Mouse (Mus musculus) c-Kit-positive CD71-negative TER-119-negative erythroid progenitor cells, embryonic 14.5 days (primary cell): Measurements from ENCODE around the gene Kirrel.

Experiments used
- DNase-seq: peaks from one replicate; pipeline ENCODE4 v3.0.0-alpha.2; 2013; ENCODE audit warnings: low read depth

Gene Kirrel

DNA sequence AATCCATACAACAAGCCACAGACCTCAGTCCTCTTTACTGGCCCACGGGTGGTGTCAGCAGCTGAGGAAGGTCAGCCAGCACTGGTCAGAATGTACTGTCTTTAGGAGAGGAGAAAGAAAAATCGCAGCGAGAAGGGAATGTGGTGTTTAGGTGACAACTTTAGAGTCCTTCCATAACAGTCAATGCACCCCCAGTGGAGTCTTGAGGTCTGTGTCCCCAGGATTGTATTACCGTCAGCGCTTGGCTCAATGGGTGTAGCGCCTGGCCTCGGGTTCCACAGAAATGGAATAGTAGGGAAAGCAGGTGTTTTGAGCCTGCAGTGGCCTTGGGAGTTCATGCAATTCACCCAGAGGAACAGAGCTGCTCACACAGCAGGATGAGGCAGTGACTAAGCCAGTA, 95.2 kb downstream of the Kirrel start:
- DNase-seq, result no peak

DNA sequence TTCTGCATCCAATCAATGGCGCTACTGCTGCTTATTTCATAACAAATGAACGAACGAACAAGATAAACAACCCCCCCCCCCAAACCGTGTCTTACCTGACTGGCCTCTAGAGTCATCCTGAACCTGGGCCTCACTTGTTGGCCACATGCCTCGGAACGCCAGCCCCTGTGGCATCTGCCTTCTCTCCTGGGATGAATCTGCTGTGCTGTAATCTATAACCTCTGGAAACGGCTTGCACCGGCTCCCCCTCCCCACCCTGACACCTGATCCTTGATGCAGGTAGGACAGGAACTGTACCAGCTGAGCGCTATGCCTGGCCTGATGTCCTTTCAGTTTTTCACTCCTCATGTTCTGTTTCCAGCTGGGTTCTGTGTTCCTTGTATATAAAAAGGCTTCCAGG, 96.9 kb downstream of the Kirrel start:
- no peak for DNase-seq

DNA sequence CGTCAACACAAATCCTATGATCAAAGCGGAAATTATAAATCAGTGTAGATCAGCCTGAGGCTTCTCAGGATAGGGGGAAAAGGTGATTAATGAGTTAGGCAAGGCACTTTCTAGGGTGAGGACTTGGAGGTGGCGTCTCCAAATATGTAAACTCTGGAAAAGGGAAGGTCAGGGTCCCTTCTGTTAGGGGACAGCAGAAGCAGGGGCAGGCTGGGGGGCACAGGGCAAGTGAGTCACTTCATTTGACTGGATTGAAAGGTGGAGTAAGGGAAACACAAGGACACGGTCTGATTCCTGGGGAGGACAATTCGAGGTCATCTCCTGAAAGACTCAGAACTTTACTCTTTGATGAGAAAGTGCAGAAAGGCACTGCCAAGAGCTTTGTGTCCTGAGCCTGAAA, 97.6 kb downstream of the Kirrel start:
- DNase-seq, result no peak

DNA sequence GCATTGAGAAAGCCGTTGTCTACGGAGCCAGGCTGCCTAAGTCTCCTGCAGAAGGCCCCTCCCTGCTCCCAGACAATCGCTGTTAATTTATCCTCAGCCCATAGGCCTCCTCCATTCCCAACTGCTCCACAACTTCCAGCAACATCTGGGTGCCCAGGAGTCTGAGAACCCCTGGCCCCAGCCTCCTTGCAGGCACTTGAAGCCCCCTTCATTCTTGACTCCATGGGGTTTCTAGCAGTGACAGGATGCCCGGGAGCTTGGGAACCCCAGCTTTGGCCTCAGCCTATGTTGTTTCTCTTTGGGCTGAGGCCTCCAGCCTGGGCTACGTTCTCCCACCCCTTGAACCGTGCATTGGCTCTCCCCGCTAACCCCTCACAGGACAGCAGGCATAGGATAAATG, 98.4 kb downstream of the Kirrel start:
- DNase-seq, result no peak

DNA sequence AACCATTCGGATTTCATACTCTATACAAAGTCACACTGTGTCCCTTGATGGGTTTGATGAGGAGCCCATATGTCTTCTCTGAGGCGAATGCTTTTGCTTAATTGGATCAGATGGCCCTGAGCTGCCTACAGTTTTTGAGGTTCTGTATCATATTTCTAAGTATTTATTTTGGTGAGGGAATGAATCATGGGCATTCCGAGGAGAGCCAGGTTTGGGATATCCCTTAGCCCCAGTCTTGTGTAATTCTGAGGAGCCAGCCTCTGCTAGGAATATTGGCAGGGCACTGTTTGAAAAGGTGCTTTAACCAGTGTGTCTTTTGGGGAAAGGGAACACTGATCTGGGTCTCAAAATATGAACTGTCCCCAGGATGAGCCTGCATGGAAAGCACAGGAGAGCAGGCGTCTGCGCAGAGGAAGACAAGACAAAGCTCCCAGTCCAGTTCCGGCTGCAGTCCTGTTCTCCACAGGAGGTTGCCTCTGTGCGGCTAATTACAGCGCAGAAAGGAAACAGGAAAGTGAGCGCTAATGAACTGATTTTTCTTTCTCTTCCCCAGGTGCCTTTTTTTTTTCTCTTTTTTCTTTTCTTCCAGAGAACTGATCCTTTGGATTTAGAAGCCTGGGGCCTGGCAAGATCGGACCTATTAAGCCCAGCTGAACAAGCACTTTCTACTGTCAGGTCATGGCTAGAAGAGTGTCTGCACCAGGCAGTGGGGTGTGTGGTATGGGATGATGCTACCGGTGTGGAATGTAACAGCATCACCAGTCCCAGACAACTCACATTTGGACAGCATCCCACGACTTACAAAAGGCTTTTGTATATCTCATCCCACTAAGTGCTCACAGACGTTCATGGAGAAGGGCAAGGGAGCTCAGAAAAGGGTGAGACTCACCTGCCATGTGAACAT, 101.7 kb downstream of the Kirrel start:
- no peak for DNase-seq

DNA sequence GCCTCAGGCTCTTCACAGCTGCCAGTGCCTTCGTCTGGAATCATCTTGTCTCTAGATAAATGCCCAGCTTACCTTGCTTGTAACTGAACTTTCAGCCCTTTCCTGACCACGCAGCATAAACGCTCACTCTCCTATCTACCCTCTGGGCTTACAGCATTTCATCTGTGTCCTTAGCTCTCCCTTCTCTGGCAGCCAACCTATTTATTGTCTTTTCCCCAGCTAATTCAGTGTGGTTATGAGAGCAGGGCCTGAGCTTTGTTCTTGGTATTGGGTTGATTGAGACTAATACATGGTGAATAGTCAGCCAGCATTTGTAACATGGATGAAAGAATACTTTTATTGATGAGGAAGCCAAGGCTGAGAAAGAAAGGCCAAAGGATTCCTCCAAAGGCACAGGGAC, 102.4 kb downstream of the Kirrel start:
- DNase-seq, result no peak

DNA sequence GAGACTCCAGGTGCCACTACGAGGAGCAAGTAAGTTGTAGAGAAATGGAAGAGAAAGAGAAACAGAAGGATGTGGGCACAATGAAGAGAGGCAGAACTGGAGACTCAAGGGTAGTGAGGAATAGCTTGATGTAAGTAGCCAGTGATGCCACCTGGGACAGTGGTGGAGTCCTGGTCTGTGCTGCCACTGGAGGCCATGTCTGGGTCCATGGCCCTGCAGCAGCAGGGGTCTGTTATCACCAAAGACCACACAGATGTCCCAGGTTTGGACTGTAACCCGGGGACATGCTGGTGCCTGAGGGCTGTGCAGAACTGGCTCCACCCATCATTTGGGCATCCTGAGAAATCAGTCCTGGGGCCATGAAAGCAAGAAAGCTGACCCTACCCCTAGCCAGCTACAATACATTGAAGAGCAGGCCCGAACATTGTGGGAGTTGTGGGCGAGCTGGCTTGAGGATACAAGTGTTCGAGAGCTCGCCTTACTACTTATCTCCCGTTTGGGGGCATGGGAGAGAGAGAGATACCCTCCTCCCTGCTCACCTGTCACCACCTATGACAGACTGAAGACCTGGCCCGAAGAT, 107.1 kb downstream of the Kirrel start:
- no peak for DNase-seq

DNA sequence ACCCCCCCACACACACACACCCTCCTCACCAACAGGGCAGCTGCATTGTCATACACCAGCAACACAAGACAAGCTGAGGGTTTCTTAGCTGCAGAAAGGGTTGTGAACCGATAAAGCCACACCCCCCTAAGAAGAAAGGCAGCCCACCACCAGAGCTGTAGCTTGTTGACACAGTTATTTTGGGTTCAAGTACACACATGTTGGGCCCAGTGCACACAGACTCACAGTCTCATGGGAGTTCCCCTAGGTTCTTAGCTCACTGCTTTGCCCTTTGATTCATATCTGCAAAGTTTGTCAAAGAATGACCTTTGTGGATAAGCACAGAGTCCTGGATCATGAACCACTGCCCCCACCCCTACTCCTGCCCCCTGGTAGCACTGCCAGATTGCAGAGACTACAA, 120.6 kb downstream of the Kirrel start:
- DNase-seq, result no peak

DNA sequence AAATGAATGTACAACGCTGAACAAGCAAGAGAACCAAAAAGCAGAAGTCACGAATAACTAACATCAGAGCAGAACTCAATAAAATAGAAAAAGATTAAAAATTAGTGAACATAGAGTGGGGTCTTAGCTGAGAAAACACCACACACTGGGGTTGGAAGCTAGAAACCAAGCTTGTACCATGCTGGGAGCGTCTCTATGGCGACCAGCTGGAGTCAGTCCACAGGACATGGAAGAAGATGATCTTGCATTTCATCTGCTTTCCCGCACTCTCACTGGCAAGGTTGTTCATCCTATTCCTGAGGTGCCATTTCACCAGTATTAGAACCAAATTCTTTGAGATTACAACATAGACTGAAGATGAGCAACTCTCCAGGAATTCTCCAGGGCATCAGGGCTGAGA, 126.7 kb downstream of the Kirrel start:
- DNase-seq, result no peak

DNA sequence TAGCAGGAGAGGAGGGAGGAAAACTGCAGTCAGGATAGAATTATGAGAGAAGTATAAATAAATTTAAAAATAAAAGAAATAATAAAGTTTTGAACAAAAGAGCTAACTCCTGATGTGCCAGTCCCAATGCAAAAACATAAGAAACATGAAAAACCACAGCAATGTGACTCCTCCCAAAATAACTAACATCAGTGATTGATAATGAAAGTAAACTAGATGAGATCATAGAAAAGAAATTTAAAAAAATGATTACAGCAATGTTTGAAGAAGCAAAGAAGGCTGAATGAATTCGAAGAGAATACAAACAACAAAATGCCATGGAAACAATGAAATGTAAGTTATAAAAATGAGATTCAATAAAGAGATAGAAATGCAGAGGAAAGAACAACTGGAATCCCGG, 132.8 kb downstream of the Kirrel start:
- no peak for DNase-seq

DNA sequence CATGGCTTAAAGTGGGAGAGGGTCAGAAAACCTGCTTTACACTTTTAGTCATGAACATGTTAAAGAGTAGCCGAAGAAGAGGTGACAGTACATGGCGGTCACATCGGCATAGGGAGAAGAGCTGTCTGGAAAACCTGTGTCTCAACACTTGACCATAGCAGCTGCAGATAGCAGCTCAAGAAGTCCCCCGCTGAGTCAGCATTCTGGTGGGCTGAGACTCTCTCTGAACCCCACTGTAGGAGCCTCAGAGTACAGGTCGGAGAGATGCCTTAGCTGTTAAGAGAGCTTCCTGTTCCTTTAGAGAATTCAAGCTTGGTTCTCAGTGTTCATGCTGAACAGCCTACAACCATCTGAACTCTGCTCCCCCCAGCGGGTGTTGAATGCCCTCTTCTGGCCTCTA, 136.0 kb downstream of the Kirrel start:
- DNase-seq, result no peak

DNA sequence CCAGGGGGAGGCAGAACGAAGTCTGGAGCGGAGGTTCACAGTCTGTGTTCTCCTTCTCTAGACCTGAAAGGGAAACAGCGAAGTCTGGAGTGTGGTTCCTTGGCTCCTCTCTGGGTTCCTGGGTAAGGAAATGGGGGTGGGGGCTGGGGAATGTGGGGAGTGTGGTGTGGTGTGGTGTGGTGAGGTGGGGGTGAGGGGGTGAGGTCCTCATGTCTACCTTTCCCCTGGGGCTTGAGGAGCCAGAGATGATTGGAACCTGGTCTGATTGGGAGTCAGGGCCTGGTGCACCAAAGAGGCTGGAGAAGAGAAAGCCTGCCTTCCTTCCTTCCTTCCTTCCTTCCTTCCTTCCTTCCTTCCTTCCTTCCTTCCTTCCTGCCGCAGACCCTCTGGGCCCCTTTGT, 140.5 kb downstream of the Kirrel start:
- no peak for DNase-seq

DNA sequence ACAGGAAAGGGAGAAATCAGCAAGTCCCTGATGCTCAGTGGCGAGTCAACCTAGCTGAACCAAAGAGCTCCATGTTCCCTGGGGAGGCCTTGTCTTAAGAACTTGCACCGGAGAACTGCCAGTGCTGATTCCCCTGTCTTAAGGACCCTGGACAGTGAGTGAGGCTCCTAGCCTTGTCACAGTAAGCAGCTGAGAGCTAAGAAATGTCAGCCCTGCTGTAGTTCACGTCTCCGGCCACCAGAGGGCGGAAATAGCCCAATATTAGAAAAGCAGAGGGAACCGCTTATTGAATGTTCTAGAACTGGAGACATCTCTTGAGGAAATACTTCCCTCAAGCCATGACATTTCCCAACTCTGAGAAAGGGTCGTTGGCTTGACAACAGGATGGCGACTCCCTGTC, 141.2 kb downstream of the Kirrel start:
- DNase-seq, result peak; percentile 63

DNA sequence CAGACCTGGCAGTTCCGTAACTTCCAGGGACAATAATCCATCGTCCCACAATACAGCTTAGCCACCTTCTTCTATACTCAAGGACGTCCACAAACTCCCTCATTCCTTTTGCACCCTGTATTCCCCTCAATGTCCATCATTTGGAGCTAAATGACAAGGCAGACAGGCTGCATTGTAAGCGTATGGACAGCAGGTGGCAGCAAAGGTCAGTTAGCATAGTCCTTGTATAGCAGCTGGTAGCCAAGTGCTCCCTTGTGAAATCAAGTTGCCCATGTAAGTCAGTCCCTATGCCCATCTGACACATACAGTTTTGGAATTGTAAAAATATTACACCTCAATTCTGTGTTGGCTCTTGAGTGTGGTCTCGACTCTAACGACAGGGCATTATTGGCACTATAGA, 143.7 kb downstream of the Kirrel start:
- peak; percentile 43 for DNase-seq
